Mouse (Mus musculus) midbrain, postnatal 0 days (tissue): ENCODE measurements around the gene Lonp2. TPM values are rescaled to one million over a fixed set of nuclear protein-coding genes. Genes with fewer than 3 reads are reported as not detected.

Experiments used
- ATAC-seq: fragments of 200-750 bp; cut with Nextera tagmentation; 2 replicates; pipeline ENCODE4 v1.8.0; 2017; ENCODE audit warnings: moderate number of reproducible peaks, mild to moderate bottlenecking, moderate TSS enrichment, moderate library complexity; ENCODE audit not compliant: low FRiP score
- DNase-seq: peaks from one replicate; pipeline ENCODE4 v3.0.0-alpha.2; 2015; ENCODE audit warnings: low spot score
- H3K27ac ChIP-seq: fragments of 300-500 bp; sonication (generic); 2 replicates; pipeline ENCODE4 v1.5.1; 2014; ENCODE audit warnings: low read depth, mild to moderate bottlenecking, low read length, mixed read lengths
- H3K27me3 ChIP-seq: fragments of 300-500 bp; sonication (generic); 2 replicates; pipeline ENCODE4 v1.6.1; 2014; ENCODE audit warnings: low read length, control low read depth, mixed read lengths; ENCODE audit not compliant: insufficient read depth
- H3K36me3 ChIP-seq: fragments of 300-500 bp; sonication (generic); 2 replicates; pipeline ENCODE4 v1.6.1; 2014; ENCODE audit warnings: low read length, control low read depth, mixed read lengths; ENCODE audit not compliant: insufficient read depth
- H3K4me1 ChIP-seq: fragments of 300-500 bp; sonication (generic); 2 replicates; pipeline ENCODE4 v1.6.1; 2014; ENCODE audit warnings: mild to moderate bottlenecking, control low read depth, antibody characterized with exemption, low read length, mixed read lengths; ENCODE audit not compliant: insufficient read depth
- H3K4me2 ChIP-seq: fragments of 300-500 bp; sonication (generic); 2 replicates; pipeline ENCODE4 v1.6.1; 2014; ENCODE audit warnings: low read depth, mild to moderate bottlenecking, low read length, mixed read lengths; ENCODE audit not compliant: poor library complexity, severe bottlenecking
- H3K4me3 ChIP-seq: fragments of 300-500 bp; sonication (generic); 2 replicates; pipeline ENCODE4 v1.5.1; 2014; ENCODE audit warnings: low read depth, mild to moderate bottlenecking, low read length, moderate library complexity
- H3K9ac ChIP-seq: fragments of 300-500 bp; sonication (generic); replicated peaks from 2 replicates; pipeline ENCODE4 v1.6.1; 2014; ENCODE audit warnings: mild to moderate bottlenecking, low read length, moderate library complexity, mixed read lengths; ENCODE audit not compliant: poor library complexity, severe bottlenecking
- H3K9me3 ChIP-seq: fragments of 300-500 bp; sonication (generic); 2 replicates; pipeline ENCODE4 v1.6.1; 2016; ENCODE audit warnings: low read length, control low read depth
- CTCF ChIP-seq: IDR thresholded peaks from 2 replicates; pipeline ENCODE4 v1.5.1; 2016; ENCODE audit warnings: antibody characterized with exemption, mild to moderate bottlenecking
- WGBS: fragments of 180-500 bp; shearing (Covaris S2); extraction: QIAGEN DNeasy Blood & Tissue Kit; methylation state at CpG from one replicate; pipeline ENCODE4 v1.1.7; 2014; 5-methylcytosine and 5-hydroxymethylcytosine counted together
- polyA plus RNA-seq: library from polyadenylated mRNA; unstranded; fragments of >200 nt; fragmentation: Nextera tagmentation; extraction: Ambion mirVana; gene quantifications from 2 replicates; pipeline ENCODE4 v1.2.1, GENCODE M21; 2015
- total RNA-seq: library from RNA; depleted of rRNA; stranded (reverse); fragments of >200 nt; gene quantifications from 2 replicates; pipeline ENCODE4 v1.2.3, GENCODE M21; 2014

Lonp2 gene
- total and polyA plus RNA-seq, 2 experiments from 2014 or later: 55.2 to 62.5 TPM

DNA sequence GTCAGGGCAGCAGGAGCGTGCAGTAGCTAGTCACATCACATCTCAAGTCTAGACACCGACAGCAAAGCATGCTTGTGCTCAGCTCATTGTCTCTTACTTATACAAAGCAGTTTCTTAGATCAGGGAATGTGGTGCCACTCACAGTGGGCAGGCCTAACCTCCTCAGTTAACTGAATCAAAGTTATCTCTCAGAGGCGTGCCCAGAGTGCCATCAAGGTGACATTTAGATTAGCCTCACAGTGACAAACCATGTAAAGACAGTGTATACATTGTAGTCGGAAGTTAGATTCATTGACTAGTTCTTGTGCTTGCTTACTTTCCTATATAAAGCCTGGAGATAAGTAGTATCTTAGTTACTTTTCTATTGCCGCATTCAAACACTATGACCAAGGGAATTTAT, 6.4 kb downstream of the Lonp2 start:
- Histone ChIP-seq H3K9ac (no peak overlapping the region), H3K4me3 (no peak overlapping the region), H3K27ac (no peak overlapping the region), H3K4me1 (peaks cover 5% of the 10 kb centered on the region; the same call in 1 of the 2 replicates), H3K36me3 (peaks cover 10% of the 10 kb centered on the region), H3K4me2 (no peak overlapping the region), H3K9me3 (no peaks in the 10 kb centered on the region), H3K27me3 (no peaks in the 10 kb centered on the region)
- WGBS: 89% methylated on average over 5 of the region's 5 CpGs
- TF ChIP-seq CTCF: no peak
- ATAC-seq: no peak
- no peak for DNase-seq

GRCm38 (mm10) chr8:86631395-86631794, 7.6 kb downstream of the Lonp2 start:
- Histone ChIP-seq H3K4me2 (no peak overlapping the region), H3K4me3 (no peak overlapping the region), H3K36me3 (peaks cover 15% of the 10 kb centered on the region), H3K9ac (no peak overlapping the region), H3K4me1 (0 out of 2 replicates have a peak, but pooled peaks cover 1% of the 10 kb centered on the region), H3K27ac (no peak overlapping the region), H3K9me3 (no peaks in the 10 kb centered on the region), H3K27me3 (no peaks in the 10 kb centered on the region)
- no peak for TF ChIP-seq CTCF
- ATAC-seq: no peak
- DNase-seq: no peak
- 92% methylated on average over 4 of the region's 4 CpGs for WGBS

DNA sequence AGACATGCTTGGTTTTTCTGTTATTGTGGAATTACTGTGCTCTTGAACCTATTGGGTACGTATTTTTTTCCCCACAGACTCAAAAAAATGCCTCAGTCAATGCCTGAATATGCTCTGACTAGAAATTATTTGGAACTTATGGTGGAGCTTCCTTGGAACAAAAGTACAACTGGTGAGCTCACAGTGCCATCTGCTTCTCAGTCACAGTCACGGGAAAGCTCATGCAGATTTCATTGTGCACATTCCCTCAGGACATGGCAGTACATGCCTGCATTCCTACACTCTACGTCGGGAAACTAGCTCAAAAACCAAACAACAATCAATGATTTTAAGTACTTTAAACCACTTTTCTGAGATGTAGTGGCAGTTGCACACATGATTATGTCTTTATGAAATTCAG, 14.0 kb downstream of the Lonp2 start:
- Histone ChIP-seq H3K9ac (no peak overlapping the region), H3K27me3 (no peaks in the 10 kb centered on the region), H3K4me3 (no peak overlapping the region), H3K4me1 (no peaks in the 10 kb centered on the region), H3K36me3 (peaks cover 53% of the 10 kb centered on the region), H3K4me2 (no peak overlapping the region), H3K27ac (no peak overlapping the region), H3K9me3 (no peaks in the 10 kb centered on the region)
- DNase-seq (no peak), ATAC-seq (no peak)
- WGBS: 71% methylated on average over 4 of the region's 4 CpGs
- TF ChIP-seq CTCF: no peak

GRCm38 (mm10) chr8:86638981-86639380, 15.1 kb downstream of the Lonp2 start:
- Histone ChIP-seq H3K4me3 (no peak overlapping the region), H3K4me1 (no peaks in the 10 kb centered on the region), H3K9me3 (no peaks in the 10 kb centered on the region), H3K36me3 (peaks cover 45% of the 10 kb centered on the region), H3K4me2 (no peak overlapping the region), H3K9ac (no peak overlapping the region), H3K27me3 (no peaks in the 10 kb centered on the region), H3K27ac (no peak overlapping the region)
- WGBS: 88% methylated on average over 4 of the region's 4 CpGs
- no peak for TF ChIP-seq CTCF
- DNase-seq (no peak), ATAC-seq (no peak)

- DNase-seq (peak; percentile 20), ATAC-seq (no peak)
- no peaks in the 10 kb centered on the region for H3K4me1 ChIP-seq
- H3K4me3 ChIP-seq: no peak overlapping the region
- no peaks in the 10 kb centered on the region for H3K27me3 ChIP-seq
- H3K27ac ChIP-seq: no peak overlapping the region
- H3K36me3 ChIP-seq: peaks cover 27% of the 10 kb centered on the region
- TF ChIP-seq CTCF: peak; percentile 68
- WGBS: 80% methylated on average over 3 of the region's 3 CpGs
- H3K9me3 ChIP-seq: no peaks in the 10 kb centered on the region
- no peak overlapping the region for H3K4me2 ChIP-seq
- H3K9ac ChIP-seq: no peak overlapping the region
Measured at GRCm38 (mm10) chr8:86642682-86643081, 18.8 kb downstream of the Lonp2 start.

GRCm38 (mm10) chr8:86644661-86645060, 20.8 kb downstream of the Lonp2 start:
- Histone ChIP-seq H3K9me3 (no peaks in the 10 kb centered on the region), H3K27ac (no peak overlapping the region), H3K4me2 (no peak overlapping the region), H3K9ac (no peak overlapping the region), H3K27me3 (no peaks in the 10 kb centered on the region), H3K4me3 (no peak overlapping the region), H3K36me3 (peaks cover 11% of the 10 kb centered on the region), H3K4me1 (no peaks in the 10 kb centered on the region)
- WGBS: 96% methylated on average over 4 of the region's 4 CpGs
- ATAC-seq (no peak), DNase-seq (no peak)
- no peak for TF ChIP-seq CTCF
